Mouse (Mus musculus) pancreas, adult 10 weeks (tissue): ENCODE data around the gene Ptcd3. TPM values are rescaled to one million over a fixed set of nuclear protein-coding genes. Genes with fewer than 3 reads are reported as not detected.

ENCODE experiments used
- polyA plus RNA-seq: library from polyadenylated mRNA; stranded (reverse); fragments of 350-450 nt; fragmentation: Illumina TruSeq; extraction: RNeasy Lipid Tissue Mini Kit (QIAGEN cat#74804); gene quantifications from one replicate; pipeline ENCODE4 v1.2.3, GENCODE M21; 2015; ENCODE audit warnings: low read depth, low replicate concordance; ENCODE audit not compliant: insufficient read depth

Gene Ptcd3
- polyA plus RNA-seq, result 21.3 TPM

GRCm38 (mm10) chr6:71908481-71909381 is at the start of gene Ptcd3, which contains the start of gene Polr1a:
TSS of gene Ptcd3 (minus strand) at chr6:71908750.
TSS of gene Polr1a (plus strand) at chr6:71909053.

DNA sequence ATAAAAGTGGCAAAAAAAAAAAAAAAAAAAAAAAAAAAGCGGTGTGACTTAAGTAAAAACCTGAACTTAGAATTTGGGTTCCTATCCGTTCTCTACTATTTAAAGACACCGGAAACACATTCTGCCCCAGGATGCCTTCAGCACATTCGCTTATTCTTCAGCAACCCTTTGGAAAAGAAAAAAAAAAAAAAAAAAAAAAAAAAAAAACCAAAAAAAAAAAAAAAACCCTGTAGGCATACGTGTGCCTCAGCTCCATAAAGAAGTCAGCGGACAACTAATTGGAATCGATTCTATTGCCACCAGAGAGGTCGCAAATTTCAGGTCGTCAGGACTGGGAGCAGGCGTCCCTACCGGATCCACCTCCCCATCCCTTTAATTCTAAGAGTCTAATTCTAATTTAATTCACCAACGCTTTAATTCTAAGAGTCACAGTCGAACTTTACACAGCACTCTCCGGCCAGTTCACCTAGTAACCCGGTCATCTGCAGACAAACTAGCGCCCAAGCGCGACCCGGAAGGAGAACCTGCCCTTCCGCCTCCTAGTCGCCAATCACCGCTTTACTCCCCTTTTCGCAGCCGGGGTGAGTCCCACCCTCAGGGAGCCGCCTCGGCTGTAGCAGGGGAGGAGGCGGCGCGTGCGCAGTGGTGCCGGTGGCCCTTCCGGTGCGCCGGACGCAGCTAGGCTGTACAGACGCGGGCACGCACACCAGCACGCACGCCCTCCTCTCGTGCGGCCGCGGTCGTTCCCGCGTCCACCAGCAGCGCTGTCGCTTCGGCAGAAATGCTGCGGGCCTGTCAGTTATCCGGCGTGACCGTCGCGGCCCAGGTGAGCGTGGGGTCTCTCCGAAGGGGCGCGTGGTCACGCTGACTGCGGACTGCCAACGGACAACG is 77.6 kb downstream of the Ptcd3 start, which contains the start of gene Immt:
Gene Immt (plus strand): TSS at position 642 of the 891 bp plus-strand sequence.

Other genes starting within 250 kb of the Ptcd3 start
- gene Reep1, start 201.2 kb downstream of the Ptcd3 start, polyA plus RNA-seq, result 0.87 TPM
- 2.1 TPM for gene Mrpl35, start 81.8 kb downstream of the Ptcd3 start, polyA plus RNA-seq
- 25.9 TPM for gene Immt, start 77.4 kb downstream of the Ptcd3 start, polyA plus RNA-seq
- 5.5 TPM for gene Polr1a, start 303 bp upstream of the Ptcd3 start, polyA plus RNA-seq
- gene St3gal5, start 188.8 kb upstream of the Ptcd3 start, polyA plus RNA-seq, result 4.7 TPM